Mouse (Mus musculus) heart, adult 2 months (tissue): ENCODE measurements around the gene Zbtb34.

Experiments used
- CTCF ChIP-seq: fragments of 200-600 bp; IDR thresholded peaks from 2 replicates; pipeline ENCODE4 v1.8.1; 2022; ENCODE audit warnings: antibody characterized with exemption, mild to moderate bottlenecking, moderate library complexity
- POLR2A ChIP-seq: fragments of 200-500 bp; IDR thresholded peaks from 2 replicates; pipeline ENCODE4 v1.6.1; 2011; ENCODE audit warnings: mild to moderate bottlenecking, low read depth, low read length, control low read depth; ENCODE audit not compliant: insufficient read depth

DNA sequence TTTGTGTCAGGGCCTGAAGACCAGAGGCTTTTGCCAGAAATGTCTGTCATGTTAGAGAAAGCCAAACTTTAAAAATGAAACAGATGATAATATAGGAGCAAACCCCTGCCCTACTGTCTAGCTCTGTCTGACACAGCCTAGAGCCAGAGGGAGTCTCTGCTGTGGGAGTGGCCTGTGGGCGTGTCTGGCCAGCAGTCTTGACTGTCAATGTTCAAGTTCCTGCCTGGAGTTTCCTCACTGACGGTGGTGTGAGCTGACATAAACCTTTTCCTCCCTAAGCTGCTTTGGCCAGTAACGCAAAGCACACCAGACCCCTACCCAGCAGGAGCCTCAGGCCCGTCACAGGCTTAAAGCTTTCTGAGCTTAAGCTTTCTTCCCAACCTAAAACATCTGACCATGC, 21.0 kb upstream of the Zbtb34 start:
- no peak for TF ChIP-seq CTCF
- TF ChIP-seq POLR2A, result no peak
